Mouse (Mus musculus): ENCODE measurements around the gene Wnt11. TPM values are rescaled to one million over a fixed set of nuclear protein-coding genes. Genes with fewer than 3 reads are reported as not detected.

Wnt11 gene
- total RNA-seq, 1 experiment from 2014 or later, result not detected

DNA sequence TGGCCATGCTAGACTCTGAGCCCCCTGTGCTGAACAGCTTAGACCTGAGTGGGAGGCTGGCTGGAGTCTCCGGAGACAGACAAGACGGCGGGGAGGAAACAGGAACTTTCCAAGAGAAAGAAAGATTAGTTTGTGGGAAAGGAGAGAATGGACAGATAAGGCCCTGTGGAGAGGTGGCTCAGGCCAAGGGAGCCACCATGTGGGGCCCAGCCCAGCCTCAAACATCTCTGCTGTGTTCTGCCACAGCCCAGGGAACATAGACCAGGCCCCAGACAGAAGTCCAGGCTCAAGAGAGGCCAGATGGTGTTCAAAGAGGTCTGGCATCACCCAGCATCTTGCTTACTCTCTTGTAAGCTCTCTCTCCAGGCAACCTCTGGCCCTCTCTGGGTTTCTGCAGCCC is 22.2 kb downstream of the Wnt11 start:
- ATAC-seq (replicated peaks; ENCODE audit: low read depth, poor library complexity, severe bottlenecking), result no peak

DNA sequence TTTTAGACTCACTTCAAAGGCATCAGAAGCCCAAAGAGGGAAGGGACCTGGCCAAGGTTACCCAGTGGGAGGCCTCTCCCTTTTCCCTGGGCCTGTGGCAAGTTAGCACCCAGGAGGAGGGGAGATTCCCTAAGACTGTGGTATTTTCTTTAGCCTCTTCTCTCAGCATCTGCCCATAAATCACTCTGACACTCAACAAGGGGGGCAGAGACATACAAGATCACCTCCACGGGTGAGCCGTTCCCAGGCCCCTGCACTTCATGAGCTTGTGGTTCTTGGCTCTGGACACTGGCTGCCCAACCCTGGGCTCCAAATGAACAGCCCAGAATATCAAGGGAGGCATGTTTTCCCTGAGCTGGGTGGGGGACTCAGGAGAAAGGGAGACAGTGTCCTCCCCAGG is 26.1 kb downstream of the Wnt11 start:
- no peak for ATAC-seq (replicated peaks; ENCODE audit: low read depth, poor library complexity, severe bottlenecking)

DNA sequence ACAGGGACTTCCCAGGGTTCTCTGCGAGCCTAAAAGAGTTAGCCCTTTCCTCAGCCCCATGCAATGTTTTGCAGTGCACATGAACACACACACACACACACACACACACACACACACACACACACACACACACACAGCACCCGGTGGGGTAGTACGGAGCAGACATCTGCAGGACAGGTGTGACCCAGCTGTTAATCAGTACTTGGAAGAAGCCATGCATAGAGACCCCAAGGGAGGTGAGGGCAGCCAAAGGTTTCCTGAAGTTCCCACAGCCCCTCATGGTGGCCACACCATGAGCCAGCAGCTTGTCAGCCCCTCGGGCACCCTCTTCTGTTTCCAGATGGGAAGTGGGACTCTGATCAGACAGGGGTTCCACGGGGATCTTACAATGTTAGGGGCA is 28.1 kb downstream of the Wnt11 start:
- ATAC-seq (replicated peaks; ENCODE audit: low read depth, poor library complexity, severe bottlenecking), result no peak

DNA sequence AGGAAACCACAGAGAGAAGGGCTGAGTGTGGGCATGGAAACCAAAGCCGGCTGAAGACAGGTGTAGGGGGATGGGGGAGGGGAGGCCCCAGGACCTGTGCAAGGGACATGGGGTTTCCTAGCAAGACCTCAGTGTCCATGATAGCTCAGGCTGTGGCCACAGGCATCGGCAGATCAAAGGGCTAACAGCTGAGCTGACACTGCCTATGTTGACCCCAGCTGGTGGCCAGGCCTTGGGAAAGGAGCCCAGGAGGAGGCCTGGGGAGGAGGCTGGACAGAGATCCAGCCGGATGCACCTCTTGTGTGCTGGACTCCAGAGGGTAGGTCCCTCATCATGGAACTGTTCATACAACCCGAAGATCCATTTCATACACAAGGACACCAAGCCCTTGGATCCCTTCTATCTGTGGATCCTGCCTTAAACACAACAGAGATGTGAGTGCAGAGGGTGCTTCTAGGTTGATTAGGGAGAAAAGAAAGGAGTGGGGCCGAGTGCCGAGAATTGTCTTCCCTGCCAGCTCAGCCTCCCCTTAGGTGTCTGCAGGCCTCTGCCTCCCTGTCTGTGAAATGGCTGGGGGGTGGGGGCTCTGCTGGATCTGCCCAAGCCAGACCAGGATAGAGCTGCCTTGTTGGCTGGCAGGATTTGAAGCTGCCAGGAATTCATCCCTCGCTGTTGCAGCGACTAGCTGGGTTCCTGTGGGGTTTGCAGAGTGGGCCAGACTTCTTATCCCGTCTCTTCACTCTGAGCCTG is 29.2 kb downstream of the Wnt11 start:
- no peak for ATAC-seq (replicated peaks; ENCODE audit: low read depth, poor library complexity, severe bottlenecking)

DNA sequence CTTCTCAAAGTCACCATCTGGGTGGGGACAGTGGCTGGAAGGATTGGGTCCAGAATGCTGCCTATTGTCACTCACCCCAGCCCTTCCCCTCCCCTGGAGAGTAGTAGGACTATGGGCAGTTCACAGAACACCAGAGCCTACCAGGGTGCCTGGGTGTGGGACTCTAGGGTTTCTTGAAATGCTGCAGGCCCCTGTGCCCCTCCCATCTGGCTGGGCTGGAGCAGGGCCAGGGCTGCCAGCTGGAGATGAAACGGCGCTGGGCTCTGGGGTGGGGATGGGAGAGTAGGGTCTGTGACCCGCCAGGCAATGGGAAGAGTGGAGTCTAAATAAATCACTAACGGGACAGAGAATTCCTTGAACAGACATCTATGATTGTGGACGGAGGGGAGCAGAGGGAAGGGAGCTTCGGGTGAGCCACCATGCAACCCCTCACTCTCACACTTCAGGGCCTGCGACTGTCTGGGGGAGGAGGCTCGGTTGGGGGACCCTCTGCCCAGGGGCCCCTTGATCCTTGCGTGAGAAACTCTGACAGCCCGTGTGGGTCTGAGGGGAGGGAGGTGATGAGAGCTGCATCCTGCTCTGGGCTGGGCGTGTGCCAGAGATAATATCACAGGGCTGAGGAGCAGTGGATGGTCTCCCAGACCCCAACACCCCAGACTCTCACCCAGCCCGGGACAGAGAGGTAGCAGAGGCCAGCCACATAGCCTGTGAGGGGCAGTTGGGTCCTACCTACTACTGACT is 32.3 kb downstream of the Wnt11 start:
- no peak for ATAC-seq (replicated peaks; ENCODE audit: low read depth, poor library complexity, severe bottlenecking)

DNA sequence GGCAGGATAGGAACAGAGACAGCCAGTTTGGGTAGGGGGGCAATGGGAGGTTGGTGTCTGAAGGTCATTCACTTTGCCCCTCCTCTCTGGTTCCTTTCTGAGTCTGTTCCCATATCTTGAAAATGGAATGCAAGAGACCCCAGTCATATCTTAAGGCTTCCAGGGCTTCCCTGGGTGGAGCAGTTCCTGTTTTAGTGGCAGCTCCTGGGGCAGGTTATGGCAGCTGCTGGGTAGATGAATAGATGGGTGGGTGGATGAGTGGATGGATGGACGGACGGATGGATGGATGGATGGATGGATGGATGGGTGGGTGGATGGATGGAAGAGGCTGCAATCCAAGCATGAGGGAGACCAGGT is 32.9 kb downstream of the Wnt11 start:
- no peak for ATAC-seq (replicated peaks; ENCODE audit: low read depth, poor library complexity, severe bottlenecking)

DNA sequence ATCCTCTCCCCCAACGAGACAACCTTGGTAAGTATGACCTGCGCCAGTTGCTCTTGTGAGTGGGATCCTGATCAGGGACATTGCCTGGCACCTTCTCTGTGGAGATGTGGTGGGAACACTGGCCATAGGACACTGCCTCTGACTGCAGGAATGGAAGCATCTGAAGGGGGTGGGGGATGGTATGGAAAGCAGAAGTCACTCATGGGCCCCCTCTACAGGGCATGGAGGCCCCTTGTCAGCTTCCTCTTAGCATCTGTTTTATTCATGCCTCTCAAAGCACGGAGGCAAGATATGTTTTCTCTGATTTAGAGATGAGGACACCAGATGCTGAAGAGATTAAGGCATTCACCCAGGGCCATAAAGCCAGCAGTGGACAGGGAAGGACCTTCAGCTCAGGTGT is 34.2 kb downstream of the Wnt11 start:
- peak; percentile 93 for ATAC-seq (replicated peaks; ENCODE audit: low read depth, poor library complexity, severe bottlenecking)

DNA sequence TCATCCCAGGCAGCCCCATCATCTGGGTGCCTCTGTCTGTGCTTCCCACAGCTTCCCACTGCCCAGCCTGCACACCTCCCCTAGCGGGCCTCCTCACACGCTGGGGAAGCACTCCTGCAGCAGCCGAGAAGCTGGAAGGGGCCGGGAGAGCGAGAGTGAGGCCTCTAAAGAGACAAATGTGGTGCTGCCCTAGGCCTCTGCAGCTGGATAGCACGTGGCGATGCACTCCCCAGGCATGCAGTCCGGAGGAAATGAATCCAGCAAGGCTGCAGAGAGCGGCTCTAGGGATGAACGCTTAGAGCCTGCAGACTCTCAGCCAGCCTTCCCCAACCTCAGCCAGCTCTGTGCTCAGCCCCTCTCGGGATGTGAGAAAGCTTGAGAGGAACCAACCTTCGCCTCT is 35.9 kb downstream of the Wnt11 start:
- no peak for ATAC-seq (replicated peaks; ENCODE audit: low read depth, poor library complexity, severe bottlenecking)

DNA sequence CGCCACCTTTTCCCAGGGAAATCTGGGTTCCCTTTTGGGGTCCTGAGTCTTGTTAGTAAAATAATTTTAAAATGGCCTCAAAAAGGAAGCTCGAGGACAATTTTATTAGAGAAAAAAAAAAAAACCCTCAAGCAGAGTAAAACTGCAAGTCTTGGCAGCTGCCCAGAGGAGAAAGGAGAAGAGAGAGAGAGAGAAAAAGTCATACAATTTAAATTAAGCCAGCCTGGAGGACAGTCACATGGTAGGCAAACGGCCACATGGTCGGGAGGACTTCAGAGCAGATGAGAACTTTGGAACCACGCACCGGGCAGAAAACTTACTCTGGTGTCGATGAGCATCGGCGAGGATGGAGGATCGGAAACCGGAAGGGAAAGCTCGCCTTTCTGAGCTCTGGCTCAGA is 37.0 kb downstream of the Wnt11 start:
- ATAC-seq (replicated peaks; ENCODE audit: low read depth, poor library complexity, severe bottlenecking), result no peak

DNA sequence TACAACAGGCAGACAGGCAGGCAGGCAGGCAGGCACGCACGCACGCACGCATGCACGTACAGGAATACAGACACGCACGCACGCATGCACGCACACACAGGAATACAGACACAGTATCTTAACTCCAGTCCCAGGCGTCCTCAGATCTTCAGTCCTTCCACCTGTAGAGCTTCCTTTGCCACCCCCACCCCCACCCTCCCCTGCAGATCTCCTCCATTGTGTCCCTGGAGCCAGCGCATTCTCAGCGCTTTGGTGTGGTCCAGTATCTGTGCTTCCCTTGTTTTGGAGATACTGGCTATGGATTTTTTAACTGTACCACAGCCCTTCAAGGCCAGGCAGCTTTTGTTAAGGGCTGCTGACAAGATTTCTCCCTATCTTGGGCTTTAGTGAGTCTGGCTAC is 38.4 kb downstream of the Wnt11 start:
- ATAC-seq (replicated peaks; ENCODE audit: low read depth, poor library complexity, severe bottlenecking), result no peak

DNA sequence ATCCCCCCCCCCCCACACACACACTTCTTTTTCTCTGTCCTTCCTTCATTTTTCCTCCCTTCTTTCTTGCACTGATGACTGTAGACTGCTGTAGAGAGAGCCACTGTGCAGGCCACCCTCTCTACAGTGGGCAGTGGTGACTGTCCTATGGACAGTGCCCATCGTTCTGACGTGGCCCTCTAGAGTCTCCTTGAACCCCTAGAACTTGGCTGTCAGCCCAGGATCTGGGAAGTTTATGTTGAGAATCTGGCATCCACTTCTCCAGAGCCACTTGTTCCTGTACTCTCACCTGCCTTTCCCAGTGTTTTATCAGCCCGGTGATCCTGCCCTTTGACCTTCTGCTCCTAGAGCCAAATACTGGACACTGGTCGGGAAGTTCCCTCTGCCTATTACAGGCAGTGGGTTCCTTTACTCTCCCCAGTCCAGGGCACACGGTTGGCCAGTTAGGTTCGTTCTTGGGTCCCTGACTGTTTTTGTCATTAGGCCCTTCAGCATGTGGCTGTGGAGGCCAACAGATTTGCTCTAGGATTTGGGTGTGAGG is 39.6 kb downstream of the Wnt11 start:
- no peak for ATAC-seq (replicated peaks; ENCODE audit: low read depth, poor library complexity, severe bottlenecking)

DNA sequence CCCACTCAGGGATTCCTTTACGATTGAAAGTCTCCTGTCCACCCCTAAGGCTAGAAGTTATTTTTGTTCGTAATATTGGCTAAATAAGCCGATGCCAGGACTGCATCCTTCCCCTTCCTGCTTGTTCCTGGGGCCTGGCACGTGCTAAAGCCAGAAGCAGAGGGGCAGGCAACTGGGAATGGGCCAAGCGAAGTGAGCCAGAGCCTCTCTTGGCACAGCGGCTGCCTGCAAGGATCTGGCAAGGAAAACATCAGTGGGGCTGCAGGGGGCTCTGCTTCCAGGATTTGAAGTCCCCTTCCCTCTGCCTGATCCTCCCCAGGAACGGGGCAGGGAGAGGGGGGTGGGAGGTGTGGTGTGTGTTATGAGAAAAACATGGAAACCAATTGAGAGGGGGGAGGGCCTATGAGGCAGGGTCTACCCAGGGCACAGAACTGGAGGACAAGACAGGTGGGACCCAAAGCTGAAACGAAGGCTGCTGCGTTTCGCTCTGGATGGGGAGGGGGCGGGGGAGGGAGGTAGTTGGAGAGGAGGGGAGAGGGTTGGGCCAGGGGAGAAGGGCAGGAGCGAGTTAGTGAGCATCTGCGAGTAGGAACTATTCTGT is 40.6 kb downstream of the Wnt11 start:
- ATAC-seq (replicated peaks; ENCODE audit: low read depth, poor library complexity, severe bottlenecking), result no peak

DNA sequence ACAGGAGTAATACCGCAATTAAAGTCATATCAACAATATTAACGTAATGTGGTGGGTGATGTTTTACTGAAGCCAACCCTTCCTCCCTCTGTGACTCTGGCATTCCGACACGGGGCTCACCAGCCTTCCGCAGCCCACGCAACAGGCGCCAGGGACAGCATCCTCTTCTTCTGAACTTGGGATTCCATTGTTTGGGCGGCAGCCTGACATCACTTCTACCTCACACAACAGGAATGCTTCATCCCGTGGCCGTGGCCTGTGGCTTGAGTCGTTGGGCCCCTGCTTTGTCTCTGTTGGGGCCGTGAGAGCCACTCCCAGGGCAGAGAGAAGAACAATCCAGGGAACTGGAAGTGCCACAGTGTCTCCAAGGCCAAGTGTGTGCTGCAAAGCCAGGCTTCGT is 41.2 kb downstream of the Wnt11 start:
- ATAC-seq (replicated peaks; ENCODE audit: low read depth, poor library complexity, severe bottlenecking), result no peak

DNA sequence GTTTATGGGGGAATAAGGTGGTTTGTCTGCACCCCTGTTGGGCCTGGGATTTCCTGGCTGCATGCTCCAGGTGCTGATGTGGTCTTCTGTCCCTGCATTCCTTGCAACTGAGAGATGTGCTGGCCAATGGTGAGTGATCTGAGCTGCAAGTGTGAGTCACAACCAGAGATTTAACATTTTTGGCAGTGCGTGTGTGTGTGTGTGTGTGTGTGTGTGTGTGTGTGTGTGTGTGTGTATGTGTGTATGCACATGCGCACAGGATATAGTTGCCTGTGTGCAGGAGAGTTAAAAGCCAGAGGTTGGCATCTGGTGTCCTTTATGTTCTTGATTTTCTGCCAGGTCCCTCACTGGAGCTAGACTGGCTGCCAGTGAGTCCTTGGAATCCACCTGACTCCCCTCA is 44.3 kb downstream of the Wnt11 start:
- ATAC-seq (replicated peaks; ENCODE audit: low read depth, poor library complexity, severe bottlenecking), result no peak

DNA sequence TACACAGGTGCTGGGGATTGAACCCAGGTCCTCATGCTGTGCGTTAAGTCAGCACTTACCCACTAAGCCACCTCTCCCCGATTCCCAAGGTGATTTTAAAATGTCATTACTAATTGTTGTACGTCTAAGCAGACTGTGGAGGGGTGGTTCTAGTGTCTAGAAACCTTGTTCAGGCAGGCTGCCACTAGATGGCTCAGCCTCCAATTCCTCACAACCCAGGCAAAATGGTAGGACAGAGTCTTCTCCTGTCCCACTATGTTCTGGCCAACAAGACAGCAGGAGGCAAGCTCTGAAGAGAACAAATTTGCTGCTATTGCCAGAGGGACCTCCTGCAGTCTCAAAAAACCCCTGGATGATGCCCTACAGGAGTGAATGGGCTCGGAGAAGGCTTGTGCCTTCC is 47.0 kb downstream of the Wnt11 start:
- ATAC-seq (replicated peaks; ENCODE audit: low read depth, poor library complexity, severe bottlenecking), result 0 out of 2 replicates have a peak, but pooled peaks have one; percentile 36

DNA sequence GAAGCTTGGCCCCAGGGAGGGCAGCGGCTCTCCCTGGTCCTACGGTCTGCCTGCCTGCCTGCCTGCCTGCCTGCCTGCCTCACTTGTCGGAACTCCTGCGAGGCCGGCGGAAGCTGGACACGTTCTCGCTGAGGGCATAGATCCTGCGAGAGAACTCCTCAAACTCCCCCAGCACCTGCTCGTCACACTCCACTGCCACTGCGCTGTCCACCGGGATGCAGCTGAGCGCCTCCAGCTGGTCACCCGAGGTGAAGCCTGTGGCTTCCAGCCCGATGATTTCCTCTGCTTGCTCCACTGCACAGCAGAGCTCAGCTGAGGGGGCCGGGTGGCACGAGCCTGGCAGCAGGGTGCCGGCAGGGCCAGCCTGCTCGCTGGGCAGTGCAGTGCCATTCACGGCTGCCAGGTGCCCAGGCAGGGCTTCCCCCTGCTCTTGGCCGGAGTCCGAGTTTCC is 52.9 kb downstream of the Wnt11 start:
- ATAC-seq (replicated peaks; ENCODE audit: low read depth, poor library complexity, severe bottlenecking), result no peak

DNA sequence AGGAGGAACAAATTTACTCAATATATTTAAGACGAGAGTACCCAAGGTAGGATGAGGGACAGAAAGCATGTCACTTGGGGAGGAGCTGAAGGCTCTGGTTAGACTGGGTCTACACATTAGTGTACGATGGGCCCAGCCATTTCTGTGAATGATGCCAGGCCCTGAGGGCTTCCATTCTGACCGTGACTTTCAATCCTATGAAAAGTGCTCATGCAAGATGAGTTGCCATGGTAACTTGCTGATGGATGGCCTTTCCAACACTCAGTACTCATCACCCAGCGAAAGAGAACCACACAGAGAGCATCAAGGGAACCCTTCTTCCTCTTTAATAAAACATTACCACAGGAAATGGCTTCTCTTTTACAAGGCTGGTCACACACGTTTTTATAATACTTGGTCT is 53.9 kb downstream of the Wnt11 start:
- no peak for ATAC-seq (replicated peaks; ENCODE audit: low read depth, poor library complexity, severe bottlenecking)

DNA sequence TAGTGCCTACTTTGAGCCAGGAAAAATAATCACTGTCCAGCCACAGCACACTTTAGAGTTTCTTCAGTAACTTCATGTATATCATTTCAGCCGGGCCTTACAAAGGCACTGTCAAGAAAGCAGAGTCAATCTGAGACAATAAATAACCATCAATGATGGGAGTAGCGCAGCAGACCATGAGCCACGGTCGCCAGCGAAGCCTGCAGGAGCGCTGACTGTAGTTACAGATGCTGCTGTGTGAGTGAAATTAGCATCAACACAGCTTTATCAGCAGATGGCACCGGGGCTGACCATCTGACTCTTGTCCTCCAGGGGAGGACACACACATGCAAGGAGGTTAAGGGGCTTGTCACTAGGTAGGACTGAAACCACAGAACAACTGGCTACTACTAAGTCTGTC is 54.3 kb downstream of the Wnt11 start:
- no peak for ATAC-seq (replicated peaks; ENCODE audit: low read depth, poor library complexity, severe bottlenecking)

DNA sequence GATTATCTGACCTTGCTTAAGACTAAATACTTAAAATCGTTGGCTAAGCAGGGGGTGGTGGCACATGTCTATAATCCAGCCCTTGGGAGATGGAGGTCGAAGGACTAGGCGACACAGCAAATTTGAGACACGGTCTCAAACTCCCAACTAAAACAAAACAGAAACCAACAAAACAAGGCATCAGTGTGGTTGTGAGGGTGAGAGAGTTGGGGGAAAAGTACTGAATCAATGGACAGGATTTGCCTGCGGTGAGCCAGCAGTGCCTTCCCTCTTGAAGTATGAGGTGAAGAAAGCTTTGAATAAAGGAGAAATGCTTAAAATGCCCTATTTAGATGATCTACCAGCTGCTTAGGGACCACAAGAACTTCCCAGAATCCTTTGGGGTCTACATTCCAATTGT is 58.2 kb downstream of the Wnt11 start:
- peak; percentile 53; the same call in 1 of the 2 replicates for ATAC-seq (replicated peaks; ENCODE audit: low read depth, poor library complexity, severe bottlenecking)

DNA sequence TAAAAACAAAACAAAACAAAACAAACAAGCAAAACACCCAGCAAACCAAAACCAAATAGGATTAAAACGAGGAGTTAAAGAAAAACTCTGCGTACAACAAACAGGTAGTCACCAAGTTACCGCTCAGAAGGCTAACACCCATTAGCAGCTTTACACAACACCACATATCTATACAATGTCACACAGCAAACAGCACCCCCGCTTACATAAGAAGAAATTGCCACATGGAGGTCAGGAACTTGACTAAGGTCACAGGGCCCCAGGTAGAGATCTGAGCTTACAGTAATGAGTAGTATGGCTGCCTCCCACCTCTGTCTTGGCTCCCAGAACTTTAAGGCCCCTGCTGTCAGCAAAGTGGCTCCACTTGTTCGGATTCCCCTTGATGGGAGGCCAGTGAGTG is 59.4 kb downstream of the Wnt11 start:
- no peak for ATAC-seq (replicated peaks; ENCODE audit: low read depth, poor library complexity, severe bottlenecking)

DNA sequence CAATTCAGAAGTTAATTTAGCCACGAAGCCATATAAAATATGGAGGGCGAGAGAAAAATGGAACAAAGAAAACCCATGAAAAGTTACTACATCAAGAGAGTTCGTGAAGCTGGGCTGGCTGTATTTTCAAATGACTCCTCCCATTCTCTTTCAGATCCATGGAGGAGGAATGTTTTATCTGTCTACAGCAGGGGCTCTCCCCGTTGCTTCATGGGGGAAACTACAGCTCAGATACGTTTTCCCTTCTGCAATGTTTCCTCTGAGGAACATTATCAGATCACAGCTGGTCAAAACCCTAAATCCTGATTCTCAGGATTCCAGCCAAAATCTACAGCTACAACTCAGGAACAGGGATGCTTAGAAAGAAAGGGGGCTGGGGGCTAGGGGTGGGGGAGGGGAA is 59.9 kb downstream of the Wnt11 start:
- no peak for ATAC-seq (replicated peaks; ENCODE audit: low read depth, poor library complexity, severe bottlenecking)

All from common myeloid progenitor, adult 5-6 weeks (primary cell).